Mouse (Mus musculus) midbrain, embryonic 12.5 days (tissue): ENCODE results near the gene Gm14851. TPM values are rescaled to one million over a fixed set of nuclear protein-coding genes. Genes with fewer than 3 reads are reported as not detected.
"Not testable (repeated sequence)": the region's sequence is repeated elsewhere in the genome, so short reads cannot be mapped to it uniquely, and the experiment has no call there.

ENCODE experiments used
- ATAC-seq: fragments of 200-750 bp; cut with Nextera tagmentation; 2 replicates; pipeline ENCODE4 v1.8.0; 2017; ENCODE audit warnings: low read depth, moderate TSS enrichment, moderate library complexity; ENCODE audit not compliant: low FRiP score
- H3K27ac ChIP-seq: fragments of 300-500 bp; sonication (generic); replicated peaks from 2 replicates; pipeline ENCODE4 v1.5.1; 2016; ENCODE audit warnings: mild to moderate bottlenecking
- H3K27me3 ChIP-seq: fragments of 300-500 bp; sonication (generic); 2 replicates; pipeline ENCODE4 v1.6.1; 2016; ENCODE audit warnings: mild to moderate bottlenecking
- H3K36me3 ChIP-seq: fragments of 300-500 bp; sonication (generic); 2 replicates; pipeline ENCODE4 v1.6.1; 2016
- H3K4me1 ChIP-seq: fragments of 300-500 bp; sonication (generic); 2 replicates; pipeline ENCODE4 v1.6.1; 2016
- H3K4me2 ChIP-seq: fragments of 300-500 bp; sonication (generic); replicated peaks from 2 replicates; pipeline ENCODE4 v1.6.1; 2016; ENCODE audit warnings: mild to moderate bottlenecking, moderate library complexity
- H3K4me3 ChIP-seq: fragments of 300-500 bp; sonication (generic); 2 replicates; pipeline ENCODE4 v1.5.1; 2016; ENCODE audit warnings: mild to moderate bottlenecking
- H3K9ac ChIP-seq: fragments of 300-500 bp; sonication (generic); replicated peaks from 2 replicates; pipeline ENCODE4 v1.6.1; 2016; ENCODE audit warnings: mild to moderate bottlenecking, moderate library complexity
- H3K9me3 ChIP-seq: fragments of 300-500 bp; sonication (generic); 2 replicates; pipeline ENCODE4 v1.6.1; 2016; ENCODE audit warnings: mild to moderate bottlenecking
- WGBS: fragments of 180-500 bp; shearing (Covaris S2); methylation state at CpG from one replicate; pipeline ENCODE4 v1.1.7; 2016; 5-methylcytosine and 5-hydroxymethylcytosine counted together
- polyA plus RNA-seq: library from polyadenylated mRNA; unstranded; fragments of >200 nt; fragmentation: Nextera tagmentation; extraction: Ambion mirVana; gene quantifications from 2 replicates; pipeline ENCODE4 v1.2.1, GENCODE M21; 2016

Gene Gm14851
- not detected in 2 replicates for polyA plus RNA-seq

- peaks cover 12% of the 10 kb centered on the region; the same call in 1 of the 2 replicates for H3K9me3 ChIP-seq
- not testable (repeated sequence) for H3K4me2 ChIP-seq, H3K27me3 ChIP-seq, H3K36me3 ChIP-seq, H3K4me1 ChIP-seq, ATAC-seq, H3K9ac ChIP-seq, H3K4me3 ChIP-seq, H3K27ac ChIP-seq
- no CpG with 5 or more reads among the region's 2 CpGs for WGBS
These were observed at the start of gene Gm14851 for GRCm38 (mm10) chr8:21095950-21096349. Gene Gm14851 (minus strand): TSS chr8:21096050.

- not testable (repeated sequence) for H3K4me2 ChIP-seq, H3K4me1 ChIP-seq, ATAC-seq, H3K9ac ChIP-seq, H3K9me3 ChIP-seq, H3K27me3 ChIP-seq, H3K27ac ChIP-seq, H3K4me3 ChIP-seq, H3K36me3 ChIP-seq
- 58% methylated on average over 3 of the region's 3 CpGs for WGBS
These were observed 38.5 kb upstream of the Gm14851 start, which contains the start of gene Defa30 for GRCm38 (mm10) chr8:21134342-21134741. Gene Defa30 (plus strand): TSS chr8:21134642.

DNA sequence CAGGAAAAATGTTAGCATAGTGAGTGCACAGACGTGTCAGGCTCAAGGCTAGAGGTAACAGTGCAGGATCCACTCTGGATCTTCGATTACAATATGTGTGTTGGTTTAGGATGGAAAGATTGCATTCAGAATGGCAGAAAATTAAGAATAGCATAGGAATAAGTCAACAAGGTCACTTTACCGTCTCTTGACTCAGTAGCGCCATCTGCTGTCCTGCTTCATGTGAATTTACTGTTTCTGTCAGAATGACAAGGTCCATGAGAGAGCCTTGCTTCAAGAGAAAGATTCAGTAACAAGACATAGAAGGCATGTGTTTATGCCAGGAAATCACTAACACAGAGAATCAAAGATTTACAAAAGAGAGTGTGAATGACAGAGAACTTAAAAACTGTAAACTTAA lies 2.7 kb downstream of the Gm14851 start:
- ATAC-seq: no peak

DNA sequence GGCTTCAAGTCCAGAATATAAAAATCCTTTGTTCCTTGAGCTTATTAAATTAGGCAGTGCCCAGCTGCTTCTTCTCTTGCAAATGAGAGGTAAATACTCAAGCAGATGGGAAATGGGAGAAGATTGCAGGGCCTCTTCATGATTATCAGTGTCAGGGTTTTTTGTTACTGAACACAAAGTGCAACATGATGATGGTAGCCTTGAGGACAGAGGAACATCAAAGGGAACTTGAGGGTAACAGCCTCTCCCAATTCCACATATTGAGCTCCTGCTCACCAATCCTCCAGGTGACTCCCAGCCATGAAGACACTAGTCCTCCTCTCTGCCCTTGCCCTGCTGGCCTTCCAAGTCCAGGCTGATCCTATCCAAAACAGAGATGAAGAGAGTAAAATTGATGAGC lies 11.7 kb downstream of the Gm14851 start, which contains the start of gene Defa25:
Defa25 (plus strand) TSS at position 301 of the 400 bp plus-strand sequence.
- not testable (repeated sequence) for H3K27me3 ChIP-seq, H3K9me3 ChIP-seq, H3K4me1 ChIP-seq, H3K27ac ChIP-seq, H3K9ac ChIP-seq, H3K4me2 ChIP-seq, ATAC-seq, H3K4me3 ChIP-seq, H3K36me3 ChIP-seq

More for the DNA sequence above, 2.7 kb downstream of the Gm14851 start:
- no peak overlapping the region for H3K9ac ChIP-seq
- H3K4me2 ChIP-seq: no peak overlapping the region
- no peak overlapping the region for H3K27ac ChIP-seq
- H3K36me3 ChIP-seq: no peaks in the 10 kb centered on the region
- H3K27me3 ChIP-seq: no peaks in the 10 kb centered on the region
- no peaks in the 10 kb centered on the region for H3K4me1 ChIP-seq
- no peak overlapping the region for H3K4me3 ChIP-seq
- H3K9me3 ChIP-seq: peaks cover 10% of the 10 kb centered on the region; the same call in 1 of the 2 replicates
- WGBS: 50% methylated on average over 4 of the region's 4 CpGs

- not testable (repeated sequence) for H3K27me3 ChIP-seq, H3K9ac ChIP-seq, H3K9me3 ChIP-seq, H3K27ac ChIP-seq, H3K36me3 ChIP-seq, H3K4me1 ChIP-seq, H3K4me3 ChIP-seq, ATAC-seq, H3K4me2 ChIP-seq
- 76% methylated on average over 1 of the region's 1 CpGs for WGBS
These were observed 31.1 kb downstream of the Gm14851 start, which contains the start of gene Defa35 for GRCm38 (mm10) chr8:21064738-21065137. Gene Defa35 (plus strand): TSS chr8:21065038.

- no CpG with 5 or more reads among the region's 1 CpGs for WGBS
- not testable (repeated sequence) for H3K4me2 ChIP-seq, H3K27me3 ChIP-seq, ATAC-seq, H3K4me3 ChIP-seq, H3K4me1 ChIP-seq, H3K27ac ChIP-seq, H3K36me3 ChIP-seq, H3K9me3 ChIP-seq, H3K9ac ChIP-seq
These were observed 41.1 kb downstream of the Gm14851 start, which contains the start of gene Defa23 for GRCm38 (mm10) chr8:21054747-21055146. Gene Defa23 (plus strand): TSS chr8:21055047.

Other genes starting within 250 kb of the Gm14851 start
- gene Defb33, start 203.4 kb downstream of the Gm14851 start, polyA plus RNA-seq: not detected in 2 replicates
- not detected in 2 replicates for gene Gm15056, start 193.4 kb downstream of the Gm14851 start, polyA plus RNA-seq
- not detected in 2 replicates for gene Gm6040, start 174.0 kb downstream of the Gm14851 start, polyA plus RNA-seq
- gene AY761185, start 151.3 kb downstream of the Gm14851 start, polyA plus RNA-seq: not detected in 2 replicates
- not detected in 2 replicates for gene Defa21, start 70.5 kb downstream of the Gm14851 start, polyA plus RNA-seq
- not detected in 2 replicates for gene Defa23, start 41.0 kb downstream of the Gm14851 start, polyA plus RNA-seq
- not detected in 2 replicates for gene Defa35, start 31.0 kb downstream of the Gm14851 start, polyA plus RNA-seq
- not detected in 2 replicates for gene Defa25, start 11.6 kb downstream of the Gm14851 start, polyA plus RNA-seq
- not detected in 2 replicates for gene Defa30, start 38.6 kb upstream of the Gm14851 start, polyA plus RNA-seq
- gene Defa22, start 66.2 kb upstream of the Gm14851 start, polyA plus RNA-seq: not detected in 2 replicates
- not detected in 2 replicates for gene Defa31, start 95.6 kb upstream of the Gm14851 start, polyA plus RNA-seq
- gene Gm15293, start 105.5 kb upstream of the Gm14851 start, polyA plus RNA-seq: not detected in 2 replicates
- not detected in 2 replicates for gene Gm15292, start 153.7 kb upstream of the Gm14851 start, polyA plus RNA-seq
- not detected in 2 replicates for gene Defa27, start 219.5 kb upstream of the Gm14851 start, polyA plus RNA-seq
- not detected in 2 replicates for gene Defa29, start 231.0 kb upstream of the Gm14851 start, polyA plus RNA-seq